Mouse (Mus musculus) limb, embryonic 10.5 days (tissue): ENCODE measurements at regions not wholly inside any gene's neighbourhood (a gene's known extent, or its start where the extent isn't known, plus 50 kb on each side); places are given as distances from the start of the nearest gene placed in this dataset.

Experiments
- DNase-seq: peaks from one replicate; pipeline ENCODE4 v3.0.0-alpha.2; 2017; ENCODE audit warnings: low spot score
- H3K27ac ChIP-seq: fragments of 300-500 bp; sonication (generic); 2 replicates; pipeline ENCODE4 v1.5.1; 2016; ENCODE audit warnings: mild to moderate bottlenecking
- H3K27me3 ChIP-seq: fragments of 300-500 bp; sonication (generic); 2 replicates; pipeline ENCODE4 v1.6.1; 2016; ENCODE audit warnings: low read depth, mild to moderate bottlenecking; ENCODE audit not compliant: poor library complexity, severe bottlenecking
- H3K36me3 ChIP-seq: fragments of 300-500 bp; sonication (generic); 2 replicates; pipeline ENCODE4 v1.6.1; 2016; ENCODE audit warnings: mild to moderate bottlenecking, moderate library complexity
- H3K4me1 ChIP-seq: fragments of 300-500 bp; sonication (generic); 2 replicates; pipeline ENCODE4 v1.6.1; 2016
- H3K4me3 ChIP-seq: fragments of 300-500 bp; sonication (generic); 2 replicates; pipeline ENCODE4 v1.5.1; 2016; ENCODE audit warnings: mild to moderate bottlenecking, moderate library complexity
- H3K9me3 ChIP-seq: fragments of 300-500 bp; sonication (generic); replicated peaks from 2 replicates; pipeline ENCODE4 v1.6.1; 2016; ENCODE audit warnings: mild to moderate bottlenecking
- WGBS: fragments of 180-500 bp; shearing (Covaris S2); methylation state at CpG from one replicate; pipeline ENCODE4 v1.1.7; 2016; 5-methylcytosine and 5-hydroxymethylcytosine counted together

DNA sequence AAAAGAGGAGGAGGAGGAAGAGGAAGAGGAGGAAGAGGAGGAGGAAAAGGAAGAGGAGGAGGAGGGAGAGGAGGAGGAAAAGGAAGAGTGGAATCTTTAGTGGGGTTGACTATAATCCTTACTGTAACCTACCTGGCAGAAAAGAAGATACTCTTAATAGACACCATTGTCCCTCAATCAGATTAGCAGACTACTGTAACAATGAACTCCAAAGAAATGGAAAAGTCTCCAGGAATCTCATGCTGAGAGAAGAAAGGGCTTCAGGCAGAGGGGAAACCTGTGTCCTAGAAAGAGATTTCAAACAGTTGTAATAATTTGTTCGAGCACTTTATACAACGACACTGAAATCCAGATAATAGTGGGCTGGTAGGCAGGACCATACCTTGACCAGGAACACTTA, 87.6 kb upstream of the Chd2 start:
- no peak for DNase-seq
- H3K27ac ChIP-seq: no peak overlapping the region
- no peaks in the 10 kb centered on the region for H3K27me3 ChIP-seq
- 88% methylated on average over 2 of the region's 2 CpGs for WGBS
- no peak overlapping the region for H3K4me3 ChIP-seq
- H3K4me1 ChIP-seq: peaks cover 24% of the 10 kb centered on the region
- no peaks in the 10 kb centered on the region for H3K36me3 ChIP-seq
- no peaks in the 10 kb centered on the region for H3K9me3 ChIP-seq

DNA sequence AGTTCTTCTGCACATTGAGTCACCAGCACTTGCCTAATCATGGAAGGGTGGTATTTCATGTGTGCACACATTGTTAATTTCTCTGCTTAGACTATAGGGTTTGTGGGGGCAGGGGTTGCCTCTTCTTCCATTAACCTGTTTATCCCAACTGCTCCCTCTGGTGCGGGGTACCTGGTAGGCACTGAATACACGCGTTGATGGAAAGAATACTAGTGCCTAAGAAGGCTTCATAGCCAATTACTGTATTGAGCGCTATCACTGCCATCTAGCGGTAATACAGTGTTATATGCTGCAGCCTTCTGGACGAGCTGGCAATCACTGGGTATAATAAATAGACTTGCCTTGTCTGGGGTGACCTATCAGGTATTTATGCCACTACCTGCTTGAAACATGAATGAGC, 86.4 kb upstream of the Chd2 start:
- Histone ChIP-seq H3K36me3 (no peaks in the 10 kb centered on the region), H3K4me3 (no peak overlapping the region), H3K27ac (no peak overlapping the region), H3K27me3 (no peaks in the 10 kb centered on the region), H3K4me1 (peaks cover 25% of the 10 kb centered on the region), H3K9me3 (no peaks in the 10 kb centered on the region)
- under 1% methylated on average over 6 of the region's 6 CpGs for WGBS
- DNase-seq: peak; percentile 64

DNA sequence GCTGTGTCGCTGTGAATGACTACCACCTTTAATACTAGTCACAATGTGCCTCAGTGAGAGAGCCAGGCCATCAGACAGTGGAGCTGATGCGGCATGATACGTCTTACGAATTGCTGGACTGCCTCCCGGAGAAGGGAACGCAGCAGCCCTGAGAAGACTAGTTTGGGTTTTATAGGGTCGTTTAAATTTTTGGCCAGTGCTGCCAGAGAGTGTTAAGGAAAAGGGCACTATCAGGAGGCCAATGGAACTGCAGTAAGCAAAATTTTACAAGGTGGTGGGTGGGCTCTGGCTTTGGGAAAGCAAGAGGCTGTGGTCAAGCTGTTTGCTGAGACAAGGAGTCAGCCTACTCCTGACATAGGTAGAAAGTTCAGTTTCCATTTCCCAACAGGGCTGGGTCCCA, 84.7 kb upstream of the Chd2 start:
- Histone ChIP-seq H3K27ac (peak overlapping the region; percentile 44; the same call in 1 of the 2 replicates), H3K36me3 (no peaks in the 10 kb centered on the region), H3K4me3 (no peak overlapping the region), H3K27me3 (no peaks in the 10 kb centered on the region), H3K4me1 (peaks cover 33% of the 10 kb centered on the region), H3K9me3 (no peaks in the 10 kb centered on the region)
- WGBS: 59% methylated on average over 7 of the region's 7 CpGs
- no peak for DNase-seq

DNA sequence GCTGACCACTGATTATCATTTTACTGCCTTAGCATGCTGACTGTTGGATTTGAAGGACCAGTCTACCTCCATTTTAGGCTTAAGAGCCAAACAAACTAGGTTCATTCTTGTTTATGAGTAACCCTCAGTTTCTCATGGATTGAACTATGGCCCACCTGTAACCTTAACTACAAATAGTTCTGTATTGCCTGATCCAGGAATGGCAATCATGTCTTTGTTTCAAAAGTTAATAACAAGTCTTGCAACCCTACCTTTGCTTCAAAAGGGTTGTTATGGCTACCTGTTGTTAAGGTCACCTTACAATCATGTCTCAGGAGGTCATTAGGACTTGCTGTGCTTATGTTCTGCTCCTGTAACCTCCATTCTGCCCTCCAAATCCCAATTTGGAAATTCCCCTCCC, 84.0 kb upstream of the Chd2 start:
- DNase-seq: no peak
- no peak overlapping the region for H3K4me3 ChIP-seq
- no peaks in the 10 kb centered on the region for H3K27me3 ChIP-seq
- peak overlapping the region; percentile 44; the same call in 1 of the 2 replicates for H3K27ac ChIP-seq
- no peaks in the 10 kb centered on the region for H3K36me3 ChIP-seq
- peaks cover 33% of the 10 kb centered on the region for H3K4me1 ChIP-seq
- no peaks in the 10 kb centered on the region for H3K9me3 ChIP-seq

DNA sequence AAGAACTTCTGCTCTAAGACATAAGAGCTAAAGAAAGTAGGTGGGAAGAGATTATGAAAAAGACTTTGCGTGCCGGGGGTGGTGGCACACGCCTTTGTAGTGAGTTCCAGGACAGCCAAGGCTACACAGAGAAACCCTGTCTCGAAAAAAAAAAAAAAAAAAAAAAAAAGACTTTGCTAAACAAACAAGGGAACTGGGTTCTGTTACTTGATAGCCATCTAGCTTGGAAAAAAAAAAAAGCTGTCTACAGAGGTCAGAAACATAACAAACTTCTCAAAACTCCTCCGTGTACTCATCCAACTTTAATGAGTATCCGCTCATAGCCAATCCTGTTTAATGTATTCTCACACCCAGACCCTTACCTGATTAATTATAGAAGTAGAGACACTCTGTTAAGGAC, 83.4 kb upstream of the Chd2 start:
- Histone ChIP-seq H3K4me1 (peaks cover 33% of the 10 kb centered on the region), H3K4me3 (no peak overlapping the region), H3K36me3 (no peaks in the 10 kb centered on the region), H3K27ac (no peak overlapping the region), H3K27me3 (no peaks in the 10 kb centered on the region), H3K9me3 (no peaks in the 10 kb centered on the region)
- no peak for DNase-seq
- WGBS: 73% methylated on average over 6 of the region's 6 CpGs

DNA sequence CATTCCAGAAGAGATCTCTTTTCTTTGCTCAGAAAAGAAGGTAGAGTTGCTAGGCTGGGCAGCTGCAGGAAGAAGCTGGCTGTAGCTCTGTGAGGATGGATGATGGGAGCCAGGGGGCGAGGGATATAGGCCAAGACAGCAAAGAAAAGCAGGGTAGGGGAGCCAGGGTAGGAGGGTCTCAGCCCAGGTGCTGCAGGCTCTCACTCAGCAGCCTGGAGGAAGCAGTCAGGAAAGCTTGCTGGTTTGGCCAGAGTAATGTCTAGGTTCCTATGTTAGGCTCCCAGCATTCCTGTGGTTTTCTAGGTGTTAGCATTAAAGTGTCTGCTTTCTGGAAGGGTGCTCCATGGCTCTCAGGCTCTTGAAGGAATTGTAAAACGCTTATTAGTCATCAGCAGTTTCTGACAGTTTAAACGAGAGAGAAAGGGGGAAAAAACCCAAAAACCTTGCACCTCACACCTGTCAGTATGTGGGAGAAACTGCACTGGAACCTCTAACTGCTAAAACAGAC, 82.5 kb upstream of the Chd2 start:
- H3K9me3 ChIP-seq: no peaks in the 10 kb centered on the region
- 79% methylated on average over 3 of the region's 3 CpGs for WGBS
- 0 out of 2 replicates have a peak overlapping the region, but pooled peaks have one; percentile 7 for H3K27ac ChIP-seq
- no peak for DNase-seq
- no peaks in the 10 kb centered on the region for H3K36me3 ChIP-seq
- H3K27me3 ChIP-seq: no peaks in the 10 kb centered on the region
- peaks cover 34% of the 10 kb centered on the region for H3K4me1 ChIP-seq
- H3K4me3 ChIP-seq: no peak overlapping the region

DNA sequence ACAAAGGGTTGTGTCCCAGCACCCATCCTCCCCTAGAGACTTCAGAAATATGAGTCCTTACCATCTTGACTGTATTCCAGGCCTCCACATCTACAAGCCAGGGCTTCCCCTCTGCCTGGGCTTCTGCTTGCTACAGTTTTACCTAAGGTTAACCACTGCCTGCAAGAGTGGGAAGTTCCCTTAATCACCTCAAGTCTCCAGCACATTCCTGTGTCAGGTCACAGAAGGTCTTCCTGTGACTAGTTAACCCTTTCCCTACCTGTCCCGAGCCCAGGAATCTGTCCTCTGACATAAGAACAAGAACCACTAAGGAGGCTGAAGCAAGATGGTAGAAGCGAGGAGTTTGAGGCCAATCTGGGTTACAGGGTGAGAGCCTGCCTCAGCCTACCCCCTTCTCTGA, 80.8 kb upstream of the Chd2 start:
- Histone ChIP-seq H3K4me1 (peaks cover 34% of the 10 kb centered on the region), H3K9me3 (no peaks in the 10 kb centered on the region), H3K27me3 (no peaks in the 10 kb centered on the region), H3K36me3 (no peaks in the 10 kb centered on the region), H3K4me3 (peak overlapping the region; percentile 8; the same call in 1 of the 2 replicates), H3K27ac (peak overlapping the region; percentile 60)
- DNase-seq: no peak
- 62% methylated on average over 2 of the region's 2 CpGs for WGBS

DNA sequence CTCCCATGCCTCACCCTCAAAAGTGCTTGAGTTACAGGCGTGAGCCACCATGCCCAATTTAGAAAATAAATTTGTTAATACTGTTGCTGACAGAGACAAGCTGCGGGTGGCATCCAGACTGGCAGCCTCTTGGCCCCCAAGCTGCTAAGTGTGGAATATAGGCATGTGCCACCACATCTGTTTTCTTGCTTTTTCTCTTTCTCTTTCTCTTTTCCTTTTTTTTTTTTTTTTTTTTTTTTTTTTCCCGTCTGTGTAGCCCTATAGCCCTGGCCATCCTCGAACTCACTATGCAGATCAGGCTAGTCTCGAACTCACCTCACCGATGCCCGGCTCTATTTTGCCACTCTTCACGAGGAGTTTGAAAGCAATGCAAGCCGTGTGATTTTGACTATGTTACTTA, 78.7 kb upstream of the Chd2 start:
- H3K36me3 ChIP-seq: no peaks in the 10 kb centered on the region
- H3K9me3 ChIP-seq: no peaks in the 10 kb centered on the region
- 95% methylated on average over 9 of the region's 9 CpGs for WGBS
- DNase-seq: no peak
- H3K4me1 ChIP-seq: peaks cover 43% of the 10 kb centered on the region
- H3K27me3 ChIP-seq: no peaks in the 10 kb centered on the region
- peak overlapping the region; percentile 32; the same call in 1 of the 2 replicates for H3K27ac ChIP-seq
- no peak overlapping the region for H3K4me3 ChIP-seq

DNA sequence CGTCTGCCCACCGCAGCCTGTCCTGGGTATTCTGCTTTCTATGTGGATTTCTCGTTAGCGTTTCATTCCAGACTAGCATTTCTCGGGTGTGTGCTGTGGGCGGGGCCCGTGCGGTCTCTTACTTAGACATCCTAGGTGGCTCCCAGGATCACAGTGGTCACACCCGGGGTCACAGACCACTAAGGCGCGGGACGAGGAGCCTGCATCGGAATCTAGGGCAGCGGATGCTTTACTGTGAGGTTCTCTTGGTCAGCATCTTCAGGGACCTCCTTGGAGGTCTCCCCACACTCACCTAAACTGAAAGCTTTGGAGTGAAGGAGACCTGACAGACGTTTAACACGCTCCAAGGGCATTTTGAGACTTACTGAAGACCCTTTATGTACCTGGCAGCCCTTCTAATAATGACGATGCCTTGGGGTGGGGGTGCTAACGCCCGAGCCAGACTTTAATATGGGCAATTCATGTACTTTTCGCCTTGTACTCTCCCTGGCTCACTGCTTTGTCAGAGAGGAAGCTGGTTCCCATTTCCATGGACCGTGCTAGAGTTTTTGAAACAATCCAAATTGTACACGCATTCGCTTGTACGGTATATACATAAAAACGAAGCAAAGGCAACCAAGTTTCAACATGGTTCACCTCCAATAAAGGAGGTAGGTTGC, 77.3 kb upstream of the Chd2 start:
- WGBS: 16% methylated on average over 25 of the region's 25 CpGs
- H3K27me3 ChIP-seq: no peaks in the 10 kb centered on the region
- H3K27ac ChIP-seq: peak overlapping the region; percentile 100
- peak overlapping the region; percentile 78 for H3K4me3 ChIP-seq
- H3K36me3 ChIP-seq: no peaks in the 10 kb centered on the region
- peaks cover 45% of the 10 kb centered on the region for H3K4me1 ChIP-seq
- no peak for DNase-seq
- no peaks in the 10 kb centered on the region for H3K9me3 ChIP-seq

DNA sequence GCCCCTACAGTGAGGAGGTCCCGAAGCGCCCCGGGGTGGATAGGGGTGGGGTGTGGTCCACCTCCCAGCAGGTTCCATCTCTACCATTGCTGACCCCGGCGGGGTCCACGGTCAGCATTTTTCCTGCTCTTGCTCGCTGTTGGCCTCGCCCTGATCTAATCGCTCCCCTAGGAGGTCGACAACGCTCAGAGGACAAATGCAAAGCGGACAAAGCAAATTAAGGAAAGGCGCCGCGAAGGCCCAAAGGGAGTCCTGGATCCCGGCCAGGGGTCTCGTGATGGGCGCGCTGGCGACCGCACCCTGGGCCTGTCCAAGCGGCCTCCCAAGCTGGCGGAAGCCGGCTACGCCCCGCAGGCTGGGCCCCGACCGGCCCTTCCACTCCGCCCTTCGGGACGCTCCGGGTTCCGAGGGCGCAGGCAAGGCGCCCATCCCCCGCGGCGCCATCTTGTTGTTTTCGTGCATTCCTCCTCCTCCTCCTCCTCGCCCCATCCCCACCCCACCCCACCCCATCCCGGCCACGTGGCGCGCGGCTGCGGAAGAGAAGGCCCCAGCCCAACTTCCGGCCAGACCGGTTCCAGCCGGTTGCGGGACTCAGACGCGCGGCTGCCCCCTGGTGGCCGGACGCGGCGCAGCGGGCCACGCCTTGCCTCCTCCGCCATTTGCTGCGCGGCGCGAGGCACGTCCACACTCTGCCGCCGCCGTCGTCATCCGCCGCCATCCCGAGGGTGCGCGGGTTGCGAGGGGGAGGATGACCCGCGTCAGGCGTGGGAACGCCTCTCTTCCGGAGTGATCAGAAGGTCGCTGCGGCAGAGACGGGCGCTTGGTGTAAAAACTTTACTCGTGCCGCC, 76.5 kb upstream of the Chd2 start:
- Histone ChIP-seq H3K36me3 (no peaks in the 10 kb centered on the region), H3K4me1 (peaks cover 51% of the 10 kb centered on the region), H3K4me3 (peak overlapping the region; percentile 78), H3K27me3 (no peaks in the 10 kb centered on the region), H3K9me3 (no peaks in the 10 kb centered on the region), H3K27ac (peak overlapping the region; percentile 100)
- WGBS: under 1% methylated on average over 86 of the region's 86 CpGs
- peak; percentile 100 for DNase-seq

DNA sequence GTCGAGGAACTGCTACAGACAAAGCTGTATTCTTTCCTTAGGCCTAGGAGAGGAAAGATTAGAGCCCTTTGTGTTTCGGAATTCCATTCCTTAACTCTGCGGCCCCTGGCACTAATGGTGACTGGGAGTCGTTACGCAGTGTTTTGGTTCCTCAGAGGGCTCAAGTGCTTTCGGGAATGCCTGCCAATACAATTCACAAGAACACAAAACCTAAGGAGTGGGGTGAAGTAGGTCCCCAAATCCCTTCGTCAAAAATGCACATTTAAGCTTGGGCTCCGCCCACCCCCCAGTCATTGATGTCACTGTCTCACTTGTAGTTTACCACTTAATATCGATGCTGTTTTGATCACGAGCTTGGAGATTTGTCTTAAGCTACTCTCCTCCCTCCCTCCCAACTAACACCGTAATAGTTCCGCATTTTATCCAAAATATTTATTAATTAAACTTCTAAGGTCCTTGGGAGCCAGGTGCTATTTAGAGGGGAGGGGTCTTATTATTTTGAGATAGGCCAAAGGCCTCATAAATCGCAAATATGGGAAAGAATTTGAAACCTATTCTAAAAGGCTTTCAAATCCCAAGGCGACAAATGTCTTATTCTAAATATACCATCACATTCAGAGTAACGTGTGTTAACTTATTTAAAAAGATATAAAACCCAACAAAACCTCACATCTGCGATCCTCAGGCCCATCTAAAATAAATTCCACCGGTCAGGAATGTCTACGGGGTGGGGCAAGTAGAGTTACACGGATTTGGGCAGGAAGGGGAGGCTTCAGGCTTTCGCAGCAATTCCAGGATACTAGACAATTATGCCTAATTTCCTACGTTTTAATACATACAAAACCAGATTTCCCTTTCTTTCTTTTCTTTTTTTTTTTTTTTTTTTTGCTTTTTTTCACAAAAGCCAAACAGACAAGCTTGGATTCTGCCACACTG, 75.6 kb upstream of the Chd2 start:
- Histone ChIP-seq H3K36me3 (no peaks in the 10 kb centered on the region), H3K9me3 (no peaks in the 10 kb centered on the region), H3K27ac (peak overlapping the region; percentile 100), H3K4me3 (peak overlapping the region; percentile 78), H3K27me3 (no peaks in the 10 kb centered on the region), H3K4me1 (peaks cover 54% of the 10 kb centered on the region)
- WGBS: 8% methylated on average over 21 of the region's 21 CpGs
- peak; percentile 58 for DNase-seq

DNA sequence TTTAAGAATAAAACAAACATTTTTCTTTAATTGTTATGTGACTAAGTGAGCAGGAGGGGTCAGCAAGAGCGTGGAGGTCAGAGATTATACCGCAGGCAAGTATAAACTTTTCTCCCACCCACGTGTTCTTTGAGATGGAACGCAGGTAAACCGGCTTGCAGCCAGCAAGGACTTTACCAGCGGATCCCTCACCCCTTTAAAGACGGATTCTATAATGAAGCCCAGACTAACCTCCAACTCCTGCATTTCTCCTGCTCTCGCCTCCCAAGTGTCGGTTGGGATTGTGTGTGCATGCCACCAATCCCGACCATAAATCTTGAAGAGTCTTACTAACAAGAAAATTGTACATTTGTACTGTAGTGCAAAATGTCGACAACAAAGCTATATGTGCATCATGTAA, 74.4 kb upstream of the Chd2 start:
- no peaks in the 10 kb centered on the region for H3K36me3 ChIP-seq
- H3K4me1 ChIP-seq: peaks cover 53% of the 10 kb centered on the region
- no peaks in the 10 kb centered on the region for H3K27me3 ChIP-seq
- no peaks in the 10 kb centered on the region for H3K9me3 ChIP-seq
- DNase-seq: no peak
- 21% methylated on average over 11 of the region's 11 CpGs for WGBS
- H3K27ac ChIP-seq: peak overlapping the region; percentile 100
- H3K4me3 ChIP-seq: no peak overlapping the region; the same call in 1 of the 2 replicates
